Mouse (Mus musculus) C2C12 (cell line): ENCODE measurements around the gene Nav3.

ENCODE experiments used
- CTCF ChIP-seq: IDR thresholded peaks from one replicate; pipeline ENCODE4 v1.5.1; 2011; ENCODE audit not compliant: control insufficient read depth, insufficient read depth, insufficient read length
- MAX ChIP-seq: IDR thresholded peaks from one replicate; pipeline ENCODE4 v1.6.1; 2011; ENCODE audit warnings: mild to moderate bottlenecking, control low read depth
- MYOD1 ChIP-seq: IDR thresholded peaks from one replicate; pipeline ENCODE4 v1.6.1; 2011; ENCODE audit warnings: low read depth; ENCODE audit not compliant: control insufficient read depth, insufficient read length
- MYOG ChIP-seq: IDR thresholded peaks from one replicate; pipeline ENCODE4 v1.6.1; 2011; ENCODE audit not compliant: control insufficient read depth, insufficient read length; ENCODE audit errors: extremely low read depth
- USF1 ChIP-seq: IDR thresholded peaks from one replicate; pipeline ENCODE4 v1.6.1; 2011; ENCODE audit warnings: low read depth, mild to moderate bottlenecking, control low read depth, moderate library complexity

DNA sequence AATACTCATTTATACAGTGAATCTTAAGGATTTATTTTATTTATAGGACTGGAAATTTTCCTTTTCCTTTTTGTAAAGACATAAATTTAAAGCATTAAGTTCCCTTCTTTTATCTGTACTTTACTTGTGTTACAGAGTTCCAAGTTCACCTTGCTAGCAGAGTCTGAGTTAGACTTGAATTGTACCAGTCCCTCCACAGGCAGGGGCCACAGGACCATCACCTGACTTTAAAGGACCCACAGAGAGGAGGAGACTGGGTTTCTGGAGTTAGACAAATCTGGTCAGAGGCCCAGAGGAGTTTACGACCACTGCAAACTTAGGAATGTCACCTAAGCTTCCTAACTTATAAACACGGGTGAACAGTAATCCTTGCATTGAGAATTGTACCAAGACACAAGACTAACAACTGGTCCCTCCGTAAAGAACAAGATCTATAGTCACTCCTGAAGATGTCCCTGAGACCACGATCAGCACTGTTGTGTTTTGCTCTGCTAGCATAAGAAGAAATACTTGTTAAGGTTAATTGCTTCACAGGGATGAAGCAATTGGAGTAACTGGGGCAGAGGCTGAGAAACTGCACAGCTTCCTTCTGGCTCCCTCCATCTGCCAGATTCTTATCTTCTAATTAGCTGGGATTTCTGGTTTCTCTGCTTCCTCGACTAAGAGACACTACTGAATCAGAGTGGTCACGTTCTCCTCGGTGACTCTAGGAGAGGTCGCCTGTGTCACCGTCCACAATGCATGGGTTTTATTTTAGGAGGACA is 550.2 kb downstream of the Nav3 start:
- TF ChIP-seq CTCF: no peak
- no peak for TF ChIP-seq USF1
- TF ChIP-seq MAX: no peak
- no peak for TF ChIP-seq MYOD1
- no peak for TF ChIP-seq MYOG
